Mouse (Mus musculus): ENCODE data around the gene Rarres2.
"Not testable (repeated sequence)": the region's sequence is repeated elsewhere in the genome, so short reads cannot be mapped to it uniquely, and the experiment has no call there.

Rarres2 gene

GRCm38 (mm10) chr6:48539860-48540259, 32.7 kb downstream of the Rarres2 start:
- DNase-seq: no peak

- DNase-seq: peak; percentile 79 to 91
These were observed 33.5 kb downstream of the Rarres2 start for GRCm38 (mm10) chr6:48538841-48539737.

- DNase-seq: peak; percentile 86 to 94
These were observed 35.3 kb downstream of the Rarres2 start, which contains the start of gene Atp6v0e2 for GRCm38 (mm10) chr6:48537105-48537954. Atp6v0e2 (plus strand) TSS chr6:48537615.

- no peak for DNase-seq
These were observed 36.5 kb downstream of the Rarres2 start for GRCm38 (mm10) chr6:48536091-48536490.

GRCm38 (mm10) chr6:48534913-48535312, 37.7 kb downstream of the Rarres2 start:
- DNase-seq: peak; percentile 35 to 54

- no peak for DNase-seq
These were observed 39.1 kb downstream of the Rarres2 start for GRCm38 (mm10) chr6:48533475-48533874.

GRCm38 (mm10) chr6:48530862-48531261, 41.7 kb downstream of the Rarres2 start:
- no peak for DNase-seq

GRCm38 (mm10) chr6:48529871-48530440, 42.6 kb downstream of the Rarres2 start:
- no peak for DNase-seq

GRCm38 (mm10) chr6:48529261-48529660, 43.3 kb downstream of the Rarres2 start:
- no peak for DNase-seq

- no peak for DNase-seq
These were observed 44.7 kb downstream of the Rarres2 start for GRCm38 (mm10) chr6:48527901-48528300.

- not testable (repeated sequence) for DNase-seq
These were observed 47.7 kb downstream of the Rarres2 start for GRCm38 (mm10) chr6:48524882-48525281.
